ENCODE assay signal across 20 mouse cellular contexts in genomic region chr3:105018783-105019105, GRCm38 (mm10). TPM values are rescaled to one million over a fixed set of nuclear protein-coding genes. Genes with fewer than 3 reads are reported as not detected.
DNase-seq lines count a peak whose midpoint lies in the region; ATAC-seq and TF ChIP-seq lines count a peak whose summit lies in the region.
"Had no signal": no experiment of that assay in that cellular context is flagged by ENCODE, and none has a peak within 500 bp of the region (broad histone marks: within the 10 kb centered on the region; RNA-seq: fewer than 3 reads in every experiment).

No protein-coding gene starts in this region.

- no peak for TF ChIP-seq CTCF in liver, adult 2 months (IDR thresholded peaks at IDR 0.05; ENCODE audit: low read depth, low read length)
- no peak for TF ChIP-seq CTCF in heart, postnatal 0 days (IDR thresholded peaks at IDR 0.05; ENCODE audit: low read depth)

- no peak overlapping the region for H3K4me2 ChIP-seq in hindbrain, embryonic 13.5 days
- no peak overlapping the region for H3K4me2 ChIP-seq in hindbrain, embryonic 12.5 days (replicated peaks)
- no peak overlapping the region for H3K4me2 ChIP-seq in liver, embryonic 11.5 days
- H3K4me2 ChIP-seq in heart, postnatal 0 days (ENCODE audit: low read depth, low read length) = no peak overlapping the region

- no peaks in the 10 kb centered on the region for H3K27me3 ChIP-seq in hindbrain, embryonic 13.5 days
- H3K27me3 ChIP-seq in hindbrain, embryonic 12.5 days = no peaks in the 10 kb centered on the region
- no peaks in the 10 kb centered on the region for H3K27me3 ChIP-seq in liver, adult 2 months (ENCODE audit: control insufficient read depth, insufficient read depth, low read length)
- H3K27me3 ChIP-seq in liver, embryonic 11.5 days (replicated peaks; ENCODE audit: control insufficient read depth, insufficient read depth, low read length) = no peaks in the 10 kb centered on the region
- H3K27me3 ChIP-seq in heart, postnatal 0 days (ENCODE audit: control insufficient read depth, insufficient read depth, low read length) = no peaks in the 10 kb centered on the region

- no peak for DNase-seq in liver, adult 2 months (ENCODE audit: extremely low read depth, low read depth, low spot score)
- DNase-seq in liver, embryonic 11.5 days (ENCODE audit: low spot score) = no peak
- no peak for DNase-seq in heart, postnatal 0 days (ENCODE audit: low spot score)
- no peak for DNase-seq in urinary bladder, postnatal 4 days (ENCODE audit: low spot score in 2 of 2)
- DNase-seq: adrenal gland, postnatal 25 days; cerebellum, postnatal 14 days; gastrocnemius, postnatal 25 days; right cerebral cortex, postnatal 25 days; thymus, postnatal 14 days had no signal

- no peak for ATAC-seq in hindbrain, embryonic 13.5 days (ENCODE audit: low FRiP score)
- no peak for ATAC-seq in hindbrain, embryonic 12.5 days (ENCODE audit: low FRiP score)
- no peak for ATAC-seq in liver, embryonic 11.5 days (replicated peaks; ENCODE audit: low FRiP score)
- no peak for ATAC-seq in heart, postnatal 0 days (ENCODE audit: insufficient read depth, low read depth)
- no peak for ATAC-seq in frontal cortex, adult (ENCODE audit: low TSS enrichment)
- ATAC-seq: CD4-positive, CD25-positive, alpha-beta regulatory T cell, adult 4 months; inflammation-experienced regulatory T-cells, adult 6 months had no signal

- H3K4me3 ChIP-seq in hindbrain, embryonic 13.5 days = no peak overlapping the region
- no peak overlapping the region for H3K4me3 ChIP-seq in hindbrain, embryonic 12.5 days
- no peak overlapping the region for H3K4me3 ChIP-seq in liver, adult 2 months (ENCODE audit: insufficient read depth, low read depth, low read length)
- H3K4me3 ChIP-seq in liver, embryonic 11.5 days (ENCODE audit: low read depth, low read length) = no peak overlapping the region
- H3K4me3 ChIP-seq in brown adipose tissue, adult 24 weeks (ENCODE audit: insufficient read depth, low read depth, low read length) = no peak overlapping the region
- no peak overlapping the region for H3K4me3 ChIP-seq in heart, postnatal 0 days (ENCODE audit: low read depth, low read length)
- H3K4me3 ChIP-seq: embryonic facial prominence, embryonic 10.5 days; midbrain, embryonic 10.5 days; myocyte had no signal

- no peak for TF ChIP-seq EP300 in heart, postnatal 0 days (IDR thresholded peaks at IDR 0.05; ENCODE audit: low read depth)

- peaks cover 19% of the 10 kb centered on the region; the same call in 1 of the 2 replicates for H3K36me3 ChIP-seq in hindbrain, embryonic 13.5 days
- 0 out of 2 replicates have a peak, but pooled peaks cover 17% of the 10 kb centered on the region for H3K36me3 ChIP-seq in hindbrain, embryonic 12.5 days
- no peaks in the 10 kb centered on the region for H3K36me3 ChIP-seq in liver, adult 2 months (ENCODE audit: control insufficient read depth, insufficient read depth, low read length)
- no peaks in the 10 kb centered on the region for H3K36me3 ChIP-seq in liver, embryonic 11.5 days (ENCODE audit: control insufficient read depth, insufficient read depth, low read length)
- 0 out of 2 replicates have a peak, but pooled peaks cover 3% of the 10 kb centered on the region for H3K36me3 ChIP-seq in heart, postnatal 0 days (replicated peaks; ENCODE audit: control insufficient read depth, insufficient read depth, low read length)

- H3K9ac ChIP-seq in hindbrain, embryonic 13.5 days = no peak overlapping the region
- H3K9ac ChIP-seq in hindbrain, embryonic 12.5 days = no peak overlapping the region
- H3K9ac ChIP-seq in liver, adult 2 months (ENCODE audit: low read depth, low read length) = no peak overlapping the region
- H3K9ac ChIP-seq in liver, embryonic 11.5 days (ENCODE audit: low read depth, low read length) = no peak overlapping the region
- no peak overlapping the region for H3K9ac ChIP-seq in heart, postnatal 0 days (replicated peaks; ENCODE audit: low read depth, low read length)

- 88% methylated on average over 6 of the region's 6 CpGs for WGBS in hindbrain, embryonic 13.5 days
- WGBS in hindbrain, embryonic 12.5 days = 94% methylated on average over 6 of the region's 6 CpGs
- 83% methylated on average over 6 of the region's 6 CpGs for WGBS in liver, adult 2 months
- 76% methylated on average over 6 of the region's 6 CpGs for WGBS in liver, embryonic 11.5 days
- WGBS in heart, postnatal 0 days = 70% methylated on average over 6 of the region's 6 CpGs

- 0 out of 2 replicates have a peak, but pooled peaks cover 3% of the 10 kb centered on the region for H3K4me1 ChIP-seq in hindbrain, embryonic 13.5 days (replicated peaks)
- peaks cover 6% of the 10 kb centered on the region; the same call in 1 of the 2 replicates for H3K4me1 ChIP-seq in hindbrain, embryonic 12.5 days
- peaks cover 16% of the 10 kb centered on the region for H3K4me1 ChIP-seq in liver, adult 2 months (ENCODE audit: control insufficient read depth, insufficient read depth, low read length)
- 0 out of 2 replicates have a peak, but pooled peaks cover 2% of the 10 kb centered on the region for H3K4me1 ChIP-seq in liver, embryonic 11.5 days (replicated peaks; ENCODE audit: control insufficient read depth, insufficient read depth, low read length)
- peaks cover 53% of the 10 kb centered on the region for H3K4me1 ChIP-seq in brown adipose tissue, adult 24 weeks (ENCODE audit: control insufficient read depth, insufficient read depth, insufficient read length, low read length)
- peaks cover 12% of the 10 kb centered on the region for H3K4me1 ChIP-seq in heart, postnatal 0 days (ENCODE audit: control insufficient read depth, insufficient read depth)

- no peak for TF ChIP-seq POLR2A in liver, adult 2 months (IDR thresholded peaks at IDR 0.05; ENCODE audit: extremely low read depth, insufficient read depth, low read length)

- H3K27ac ChIP-seq in hindbrain, embryonic 13.5 days = 0 out of 2 replicates have a peak overlapping the region, but pooled peaks have one; percentile 2
- H3K27ac ChIP-seq in hindbrain, embryonic 12.5 days = no peak overlapping the region
- H3K27ac ChIP-seq in liver, adult 2 months (replicated peaks; ENCODE audit: insufficient read depth, low read depth, low read length) = peak overlapping the region; percentile 79
- H3K27ac ChIP-seq in liver, embryonic 11.5 days (ENCODE audit: low read depth, low read length) = no peak overlapping the region
- H3K27ac ChIP-seq in brown adipose tissue, adult 24 weeks (replicated peaks; ENCODE audit: low read depth, low read length) = peak overlapping the region; percentile 94
- H3K27ac ChIP-seq in heart, postnatal 0 days (ENCODE audit: low read depth) = peak overlapping the region; percentile 87
- H3K27ac ChIP-seq: embryonic facial prominence, embryonic 10.5 days; midbrain, embryonic 10.5 days had no signal

- H3K9me3 ChIP-seq in hindbrain, embryonic 13.5 days = no peaks in the 10 kb centered on the region
- H3K9me3 ChIP-seq in hindbrain, embryonic 12.5 days (replicated peaks) = no peaks in the 10 kb centered on the region
- H3K9me3 ChIP-seq in liver, embryonic 11.5 days (ENCODE audit: control insufficient read depth, low read length) = no peaks in the 10 kb centered on the region
- no peaks in the 10 kb centered on the region for H3K9me3 ChIP-seq in heart, postnatal 0 days (replicated peaks; ENCODE audit: control insufficient read depth, low read length)
- H3K9me3 ChIP-seq: embryonic facial prominence, embryonic 10.5 days; midbrain, embryonic 10.5 days had no signal

- H3K79me2 ChIP-seq in liver, adult 2 months (ENCODE audit: control insufficient read depth, insufficient read depth, low read length) = no peaks in the 10 kb centered on the region

RNA-seq across cellular contexts. Expression of gene Cttnbp2nl, which starts 34.2 kb away (rescaled TPM):
- 62.9 and 66.5 TPM in 2 replicates for polyA plus RNA-seq in hindbrain, embryonic 13.5 days (2015; fragmentation: Nextera tagmentation; extraction: Ambion mirVana)
- polyA plus RNA-seq in hindbrain, embryonic 12.5 days (2016; fragmentation: Nextera tagmentation; extraction: Ambion mirVana) = 60.3 and 66.8 TPM in 2 replicates
- 1.8 and 2.2 TPM in 2 replicates for total RNA-seq in liver, adult 2 months (2014; rRNA removed)
- polyA plus RNA-seq in liver, adult 2 months (2012; rRNA removed) = 0.54 and 0.58 TPM in 2 replicates
- 12.1 and 12.6 TPM in 2 replicates for polyA plus RNA-seq in liver, embryonic 11.5 days (2014; fragmentation: Nextera tagmentation; extraction: Ambion mirVana)
- 6.3 and 10.6 TPM in 2 replicates for polyA plus RNA-seq in brown adipose tissue, adult 24 weeks (2012; ENCODE audit: insufficient read depth, insufficient read length, missing spikeins)
- 8.9 and 15.0 TPM in 2 replicates for total RNA-seq in heart, postnatal 0 days (2014; rRNA removed; ENCODE audit: low replicate concordance)
- polyA plus RNA-seq in heart, postnatal 0 days (2015; fragmentation: Nextera tagmentation; extraction: Ambion mirVana) = 12.6 and 13.5 TPM in 2 replicates

RNA-seq across cellular contexts. Expression of gene 4930564D02Rik, which starts 47.9 kb away (rescaled TPM):
- polyA plus RNA-seq in hindbrain, embryonic 13.5 days (2015; fragmentation: Nextera tagmentation; extraction: Ambion mirVana) = not detected in 2 replicates
- polyA plus RNA-seq in hindbrain, embryonic 12.5 days (2016; fragmentation: Nextera tagmentation; extraction: Ambion mirVana) = not detected in 2 replicates
- total RNA-seq in liver, adult 2 months (2014; rRNA removed) = not detected in 2 replicates
- not detected in 2 replicates for polyA plus RNA-seq in liver, adult 2 months (2012; rRNA removed)
- polyA plus RNA-seq in liver, embryonic 11.5 days (2014; fragmentation: Nextera tagmentation; extraction: Ambion mirVana) = not detected in 2 replicates
- not detected in 2 replicates for polyA plus RNA-seq in brown adipose tissue, adult 24 weeks (2012; ENCODE audit: insufficient read depth, insufficient read length, missing spikeins)
- not detected in 2 replicates for total RNA-seq in heart, postnatal 0 days (2014; rRNA removed; ENCODE audit: low replicate concordance)
- not detected in 2 replicates for polyA plus RNA-seq in heart, postnatal 0 days (2015; fragmentation: Nextera tagmentation; extraction: Ambion mirVana)
- total RNA-seq: adrenal gland, postnatal 25 days; gastrocnemius, postnatal 25 days; left cerebral cortex, postnatal 36 days had no signal
- polyA plus RNA-seq: CD4-positive, CD25-positive, alpha-beta regulatory T cell, adult 4 months; embryonic facial prominence, embryonic 10.5 days; inflammation-experienced regulatory T-cells, adult 6 months; liver, embryonic 16.5 days; midbrain, embryonic 10.5 days; myocyte had no signal

RNA-seq across cellular contexts. Expression of gene Wnt2b, which starts 57.0 kb away (rescaled TPM):
- 0.63 and 0.75 TPM in 2 replicates for polyA plus RNA-seq in hindbrain, embryonic 13.5 days (2015; fragmentation: Nextera tagmentation; extraction: Ambion mirVana)
- 1.1 and 1.9 TPM in 2 replicates for polyA plus RNA-seq in hindbrain, embryonic 12.5 days (2016; fragmentation: Nextera tagmentation; extraction: Ambion mirVana)
- 0.09 and 0.20 TPM in 2 replicates for total RNA-seq in liver, adult 2 months (2014; rRNA removed)
- 0.11 and 0.25 TPM in 2 replicates for polyA plus RNA-seq in liver, adult 2 months (2012; rRNA removed)
- 0.52 and 0.73 TPM in 2 replicates for polyA plus RNA-seq in liver, embryonic 11.5 days (2014; fragmentation: Nextera tagmentation; extraction: Ambion mirVana)
- polyA plus RNA-seq in brown adipose tissue, adult 24 weeks (2012; ENCODE audit: insufficient read depth, insufficient read length, missing spikeins) = not detected in 2 replicates
- total RNA-seq in heart, postnatal 0 days (2014; rRNA removed; ENCODE audit: low replicate concordance) = 0.80 and 1.4 TPM in 2 replicates
- 0.23 and 0.34 TPM in 2 replicates for polyA plus RNA-seq in heart, postnatal 0 days (2015; fragmentation: Nextera tagmentation; extraction: Ambion mirVana)

Comparison
In these comparisons a context has a peak if more than half of its experiments do, and no peak if none do; other contexts are left out.
1. H3K27ac ChIP-seq: peak in hindbrain, embryonic 13.5 days (single experiment), liver, adult 2 months (single experiment), brown adipose tissue, adult 24 weeks (single experiment) and heart, postnatal 0 days (single experiment); none in hindbrain, embryonic 12.5 days (single experiment) and liver, embryonic 11.5 days (single experiment).